Mouse (Mus musculus): Measurements from ENCODE around the gene Rubcn.
"Not testable (repeated sequence)": the region's sequence is repeated elsewhere in the genome, so short reads cannot be mapped to it uniquely, and the experiment has no call there.

Rubcn gene

DNA sequence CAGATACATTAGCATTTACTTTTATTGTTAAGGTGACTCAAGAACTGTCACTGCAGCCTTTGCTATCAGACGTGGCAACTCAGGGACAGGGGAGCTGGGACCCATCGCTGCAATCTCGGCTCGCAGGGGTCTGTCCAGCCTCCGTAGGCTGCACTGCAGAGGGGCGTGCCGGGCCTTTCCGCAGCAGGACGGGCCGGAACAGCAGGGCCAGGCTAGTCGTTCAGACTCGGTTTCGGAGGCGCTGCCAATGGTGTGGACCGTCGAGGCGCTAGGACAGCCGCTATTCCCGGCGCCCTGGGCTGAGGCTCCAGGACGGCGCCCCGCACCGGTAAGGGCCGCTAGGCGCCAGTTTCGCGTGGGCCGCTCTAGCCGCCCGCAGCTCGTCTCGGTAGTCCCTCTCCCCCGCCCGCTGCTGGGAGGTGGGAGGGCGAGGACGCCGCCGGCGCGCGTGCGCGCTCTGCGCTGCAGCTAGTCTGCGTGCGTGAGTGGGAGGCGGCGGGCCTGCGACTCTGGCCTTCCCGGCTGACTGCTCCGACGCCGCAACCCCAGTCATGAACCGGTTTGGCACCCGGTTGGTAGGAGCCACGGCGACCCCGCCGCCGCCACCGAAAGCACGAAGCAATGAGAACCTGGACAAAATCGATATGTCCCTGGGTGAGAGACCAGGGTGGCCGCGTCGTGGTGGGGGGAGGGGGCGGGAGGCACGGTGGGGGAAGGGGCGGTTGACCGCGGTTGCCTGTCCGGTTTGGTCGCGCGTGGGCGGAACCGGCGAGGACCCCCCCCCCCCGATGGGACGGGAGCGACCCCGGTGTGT, at the start of gene Rubcn, which contains the start of gene Fyttd1:
Gene Rubcn, minus strand, starts transcription at position 424 of the 814 bp plus-strand sequence.
Gene Fyttd1, plus strand, starts transcription at position 158 of the 814 bp plus-strand sequence.
- DNase-seq (ENCODE audit: low spot score): peak; percentile 83

DNA sequence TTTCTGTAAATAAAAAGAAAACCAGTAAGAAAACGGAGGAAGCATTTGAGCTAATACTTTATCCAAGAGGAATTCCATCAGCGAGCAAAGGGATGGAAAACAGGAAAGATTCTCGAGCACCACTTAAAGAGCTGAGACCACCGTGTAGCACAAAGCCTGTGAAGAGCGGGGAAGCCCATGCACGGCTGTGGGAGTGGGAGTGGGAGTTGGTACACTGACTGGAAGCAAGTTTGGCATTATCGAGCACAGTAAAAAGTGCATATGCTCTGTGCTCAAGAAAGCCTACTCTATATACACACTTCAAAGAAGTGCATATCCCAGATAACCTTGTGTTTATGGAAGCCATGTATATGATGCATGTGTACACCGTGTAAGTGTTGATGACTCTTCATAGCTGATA, 49.5 kb upstream of the Rubcn start:
- no peak for DNase-seq (ENCODE audit: low spot score)

DNA sequence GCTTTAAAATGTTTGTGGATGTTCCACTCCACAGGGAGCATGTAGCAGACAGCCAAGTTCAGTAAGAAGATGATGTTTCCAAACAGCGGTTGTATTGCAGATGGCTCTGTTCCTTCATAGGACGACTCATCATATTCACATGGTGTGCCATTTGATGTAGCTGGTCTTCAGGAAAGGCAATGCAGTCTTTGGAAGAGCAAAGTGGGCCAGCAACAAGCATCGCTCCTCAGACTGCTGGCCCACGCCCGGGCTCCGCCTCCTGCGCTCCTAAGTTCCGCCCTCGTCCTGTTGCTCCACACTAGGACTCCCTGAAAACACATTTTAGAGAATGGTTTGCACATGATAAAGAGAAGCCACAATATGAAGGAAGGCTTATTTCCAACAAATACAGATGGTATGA, 49.1 kb upstream of the Rubcn start:
- DNase-seq (ENCODE audit: low spot score): not testable (repeated sequence)

DNA sequence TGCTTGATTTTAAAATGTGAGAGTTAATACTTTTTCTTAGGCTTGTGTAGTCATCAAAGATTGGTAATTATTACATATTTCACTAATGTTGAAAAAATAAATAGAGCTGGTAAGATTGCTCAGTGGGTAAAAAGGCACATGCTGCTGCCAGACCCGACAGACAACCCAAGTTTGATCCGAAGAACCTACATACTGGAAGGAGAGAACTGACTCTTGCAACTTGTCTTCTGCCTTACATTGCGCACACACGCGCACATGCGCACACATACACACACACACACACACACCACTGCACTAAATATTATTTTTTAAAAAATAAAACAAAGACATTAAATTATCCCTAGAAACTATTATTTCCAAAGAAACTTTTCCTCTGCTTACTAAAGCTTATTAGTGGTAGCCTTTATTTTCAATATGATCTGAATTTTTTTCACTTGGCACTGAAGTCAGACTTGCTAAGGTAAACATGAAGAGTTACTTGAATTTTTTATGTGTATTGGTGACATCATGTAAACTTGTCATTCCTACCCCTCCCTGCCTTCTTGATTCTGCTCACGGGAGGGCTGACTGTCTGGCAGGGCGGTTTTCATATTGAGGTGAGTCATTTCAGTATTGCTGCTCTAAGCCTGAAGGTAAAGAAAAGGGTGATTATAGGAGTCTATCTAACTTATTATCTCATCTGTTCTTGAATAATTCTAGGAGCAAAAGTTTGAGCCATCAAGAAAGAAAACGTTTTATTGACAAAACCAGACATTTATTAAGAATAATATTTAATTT, 37.9 kb upstream of the Rubcn start:
- no peak for DNase-seq (ENCODE audit: low spot score)

DNA sequence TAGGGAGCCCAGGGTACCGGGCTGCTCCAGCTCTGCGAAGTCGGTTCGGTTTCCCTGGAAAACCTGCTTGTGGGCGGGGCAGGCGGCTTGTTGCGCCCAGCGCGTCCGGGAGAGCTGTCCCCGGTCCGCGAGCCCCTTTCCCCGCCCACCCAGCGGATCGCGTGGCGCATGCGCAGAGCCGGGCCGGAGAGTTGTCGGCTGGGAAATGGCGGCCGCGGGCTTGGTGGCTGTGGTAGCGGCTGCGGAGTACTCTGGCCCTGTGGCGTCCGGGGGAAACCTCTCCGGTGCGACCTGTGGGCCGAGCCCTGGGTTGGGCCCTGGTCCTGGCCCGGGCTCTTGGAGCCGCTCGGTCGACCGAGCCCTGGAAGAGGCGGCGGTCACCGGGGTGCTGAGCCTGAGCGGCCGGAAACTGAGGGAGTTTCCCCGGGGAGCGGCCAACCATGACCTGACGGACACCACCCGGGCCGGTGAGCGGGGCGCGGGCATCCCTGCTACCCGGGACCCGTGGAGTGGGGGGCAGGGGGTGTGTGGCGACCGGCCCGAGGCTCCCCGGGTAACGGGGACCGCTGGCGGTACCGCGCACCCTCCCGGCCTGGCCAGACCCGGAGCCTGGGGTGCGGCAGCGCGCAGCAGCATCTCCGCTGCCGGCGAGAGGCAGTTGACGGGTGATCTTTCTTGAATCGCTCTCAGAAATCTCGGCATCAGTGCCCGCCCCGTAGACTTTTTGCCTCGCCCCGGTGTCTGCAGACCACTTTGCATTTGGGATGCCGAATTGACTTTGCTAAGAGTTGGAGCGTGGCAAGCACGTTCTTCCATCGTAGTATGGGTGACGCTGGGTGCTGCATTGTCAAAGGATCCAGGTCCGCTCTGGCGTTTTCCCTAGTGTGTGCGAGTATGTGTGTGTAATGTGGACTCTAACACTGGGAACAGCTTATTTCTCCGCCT, 36.6 kb upstream of the Rubcn start, which contains the start of gene Lrch3:
Gene Lrch3, plus strand, starts transcription at position 164 of the 945 bp plus-strand sequence.
- peak; percentile 64 for DNase-seq (ENCODE audit: low spot score)

DNA sequence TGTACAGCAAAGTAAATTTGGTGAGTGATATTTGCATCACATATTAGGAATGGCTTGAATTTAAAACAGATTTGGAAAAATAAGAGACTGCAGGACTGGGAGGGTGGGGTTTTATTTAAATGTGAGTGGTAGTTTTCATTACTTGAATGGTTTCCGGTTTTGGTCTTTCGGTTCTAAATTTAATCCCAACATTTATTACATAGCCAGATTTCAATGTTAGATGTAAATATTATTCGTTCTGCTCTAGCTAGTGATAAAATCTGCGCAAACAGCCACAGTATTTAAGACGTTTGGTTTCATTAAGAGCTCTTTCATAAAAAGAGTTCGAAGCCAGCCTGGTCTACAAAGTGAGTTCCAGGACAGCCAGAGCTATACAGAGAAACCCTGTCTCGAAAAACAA, 35.6 kb upstream of the Rubcn start:
- no peak for DNase-seq (ENCODE audit: low spot score)

DNA sequence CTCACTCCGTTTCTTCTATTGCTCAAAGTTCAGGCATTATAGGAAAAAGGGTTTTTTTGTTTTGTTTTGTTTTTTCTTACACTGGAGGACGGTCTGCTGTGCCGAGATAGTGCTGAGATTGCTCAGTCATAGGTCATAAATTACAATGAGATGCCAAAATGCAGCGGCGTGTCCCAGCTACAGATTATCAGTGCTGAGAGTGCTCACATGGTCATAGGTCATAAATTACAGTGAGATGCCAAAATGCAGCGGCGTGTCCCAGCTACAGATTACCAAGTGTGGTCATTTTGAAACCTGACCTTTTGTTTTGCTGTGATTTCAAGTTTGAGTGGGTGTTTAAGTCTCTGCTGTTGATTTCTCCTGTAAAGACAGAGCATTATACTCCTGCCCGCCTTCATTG, 29.2 kb upstream of the Rubcn start:
- no peak for DNase-seq (ENCODE audit: low spot score)

DNA sequence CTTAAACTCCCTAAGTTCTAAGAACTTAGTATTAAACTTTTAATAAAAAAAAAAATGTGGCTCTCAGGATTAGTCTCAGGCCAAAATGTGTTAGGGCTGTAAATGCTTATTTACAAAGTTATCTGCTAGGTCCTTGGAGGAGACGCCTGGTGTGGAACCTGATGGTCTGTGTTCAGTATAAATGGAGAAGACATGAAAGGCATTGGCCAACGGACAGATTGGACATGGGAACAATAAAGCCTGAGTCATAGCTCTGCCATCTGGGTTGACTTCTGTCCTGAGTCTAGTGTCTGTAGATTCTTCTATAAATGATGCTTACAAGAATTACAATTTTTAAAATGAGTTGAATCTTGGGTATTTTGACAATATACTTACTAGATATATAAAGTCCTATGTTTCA, 28.6 kb upstream of the Rubcn start:
- no peak for DNase-seq (ENCODE audit: low spot score)

DNA sequence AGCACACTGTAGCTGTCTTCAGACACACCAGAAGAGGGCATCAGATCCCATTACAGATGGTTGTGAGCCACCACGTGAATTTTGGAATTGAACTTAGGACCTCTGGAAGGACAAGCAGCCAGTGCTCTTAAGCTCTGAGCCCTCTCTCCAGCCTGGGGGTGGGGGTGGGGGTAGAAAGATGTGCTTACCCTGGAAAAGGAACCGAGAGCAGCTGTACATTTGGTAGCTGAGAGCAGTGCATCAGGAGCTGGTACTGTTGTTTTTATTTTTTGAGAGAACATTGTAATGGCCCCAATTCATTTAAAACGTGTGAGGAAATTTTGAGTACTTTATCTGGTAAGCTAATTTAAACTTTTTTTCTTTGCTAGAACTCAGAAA, 24.5 kb upstream of the Rubcn start:
- DNase-seq (ENCODE audit: low spot score): no peak

DNA sequence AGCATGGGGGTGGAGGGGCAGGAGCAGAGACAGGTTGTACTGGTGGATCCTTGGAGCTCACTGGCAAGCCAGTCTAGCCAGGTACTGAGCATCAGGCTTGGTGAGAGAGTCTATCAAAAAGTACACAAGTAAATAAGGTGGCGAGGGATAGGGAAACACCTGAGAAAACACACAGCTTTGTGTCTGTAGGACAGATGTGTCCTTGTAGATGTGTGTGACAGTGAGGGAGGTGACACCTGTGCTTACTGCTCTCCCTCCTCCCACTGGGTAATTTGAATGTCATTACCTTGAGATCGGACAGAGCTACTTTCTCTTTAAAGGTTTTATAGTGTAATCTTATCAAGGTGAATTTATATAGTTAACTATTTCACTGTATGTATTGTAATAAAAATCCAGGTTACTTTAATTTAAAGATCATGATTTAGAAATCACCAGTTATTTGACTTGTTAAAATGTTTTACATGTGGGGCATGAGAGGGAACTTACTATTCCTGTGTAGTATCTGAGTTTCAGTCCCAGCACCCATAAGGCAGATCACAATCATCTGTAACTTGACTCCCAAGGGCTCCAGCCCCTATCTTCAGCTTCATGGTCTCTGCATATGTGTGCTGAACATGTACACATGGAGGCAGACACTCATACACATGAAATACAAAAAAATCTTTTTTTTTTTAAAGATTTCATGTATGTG, 23.9 kb upstream of the Rubcn start:
- DNase-seq (ENCODE audit: low spot score): no peak

DNA sequence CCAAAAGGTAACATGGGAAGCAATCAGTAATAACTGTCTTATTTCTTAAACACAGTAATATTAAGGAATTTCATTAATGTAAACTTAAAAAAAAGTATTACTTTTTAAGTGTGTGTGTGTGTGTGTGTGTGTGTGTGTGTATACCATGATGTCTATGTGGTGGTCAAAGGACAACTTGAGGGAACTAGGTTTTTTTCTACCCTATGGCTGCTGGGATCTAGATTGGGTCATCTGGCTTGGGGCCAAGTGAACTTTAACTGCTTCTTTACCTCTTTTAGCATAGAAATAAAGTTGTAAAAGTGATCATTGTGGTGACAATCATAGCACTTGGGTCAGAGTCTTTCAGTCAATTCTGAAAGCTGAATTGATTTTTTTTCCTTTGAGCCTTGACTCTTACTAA, 18.6 kb upstream of the Rubcn start:
- DNase-seq (ENCODE audit: low spot score): no peak

DNA sequence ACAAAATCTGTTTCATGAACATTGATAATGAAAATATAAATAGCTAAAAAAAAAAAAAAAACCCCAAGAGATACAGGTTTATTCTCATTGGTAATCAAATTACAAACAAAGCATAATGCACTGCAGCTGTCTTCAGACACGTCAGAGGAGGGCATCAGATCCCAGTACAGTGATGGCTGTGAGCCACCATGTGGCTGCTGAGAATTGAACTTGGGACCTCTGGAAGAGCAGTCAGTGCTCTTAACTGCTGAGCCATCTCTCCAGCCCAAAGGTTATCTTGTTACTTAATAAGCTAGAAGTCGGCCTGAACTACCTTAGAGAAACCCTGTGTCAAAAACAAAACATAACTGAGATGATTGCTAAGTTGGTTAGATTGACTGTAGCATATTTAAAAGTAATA, 12.3 kb upstream of the Rubcn start:
- no peak for DNase-seq (ENCODE audit: low spot score)

DNA sequence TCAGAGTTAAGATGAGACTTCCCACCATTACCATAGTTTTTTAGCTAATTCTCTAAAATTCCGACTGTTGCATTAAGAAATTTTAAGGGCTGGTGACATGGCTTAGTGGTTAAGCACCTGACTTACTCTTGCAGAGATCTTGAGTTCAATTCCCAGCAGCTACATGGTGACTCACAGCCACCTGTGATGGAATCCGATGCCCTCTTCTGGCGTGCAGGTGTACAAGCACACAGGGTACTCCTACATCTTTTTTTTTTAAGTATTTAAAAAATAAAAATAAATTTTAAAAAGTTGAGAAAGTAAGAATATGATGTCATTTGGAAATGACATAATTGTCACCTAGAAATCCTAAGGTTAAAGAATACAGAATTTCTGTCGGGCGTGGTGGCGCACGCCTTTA, 10.4 kb upstream of the Rubcn start:
- DNase-seq (ENCODE audit: low spot score): no peak

DNA sequence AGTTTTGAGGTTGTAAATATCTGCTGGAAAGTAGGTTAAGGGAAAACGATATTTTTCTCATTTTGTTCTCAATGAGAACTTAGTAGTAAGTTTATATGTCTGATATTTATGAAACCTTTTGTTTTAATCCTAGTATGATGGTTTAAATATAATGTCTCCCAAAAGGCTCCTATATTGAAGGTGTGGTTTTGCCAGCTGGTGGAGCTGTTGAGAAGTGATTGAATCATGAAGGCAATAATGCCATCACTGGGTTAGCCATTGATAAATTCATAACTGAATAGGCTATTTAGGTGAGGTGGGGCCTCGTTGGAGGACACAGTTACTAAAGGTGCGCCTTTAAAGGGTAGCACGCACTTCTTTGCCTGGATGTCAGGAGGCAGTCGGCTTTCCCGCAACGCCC, 4.0 kb upstream of the Rubcn start:
- DNase-seq (ENCODE audit: low spot score): no peak

DNA sequence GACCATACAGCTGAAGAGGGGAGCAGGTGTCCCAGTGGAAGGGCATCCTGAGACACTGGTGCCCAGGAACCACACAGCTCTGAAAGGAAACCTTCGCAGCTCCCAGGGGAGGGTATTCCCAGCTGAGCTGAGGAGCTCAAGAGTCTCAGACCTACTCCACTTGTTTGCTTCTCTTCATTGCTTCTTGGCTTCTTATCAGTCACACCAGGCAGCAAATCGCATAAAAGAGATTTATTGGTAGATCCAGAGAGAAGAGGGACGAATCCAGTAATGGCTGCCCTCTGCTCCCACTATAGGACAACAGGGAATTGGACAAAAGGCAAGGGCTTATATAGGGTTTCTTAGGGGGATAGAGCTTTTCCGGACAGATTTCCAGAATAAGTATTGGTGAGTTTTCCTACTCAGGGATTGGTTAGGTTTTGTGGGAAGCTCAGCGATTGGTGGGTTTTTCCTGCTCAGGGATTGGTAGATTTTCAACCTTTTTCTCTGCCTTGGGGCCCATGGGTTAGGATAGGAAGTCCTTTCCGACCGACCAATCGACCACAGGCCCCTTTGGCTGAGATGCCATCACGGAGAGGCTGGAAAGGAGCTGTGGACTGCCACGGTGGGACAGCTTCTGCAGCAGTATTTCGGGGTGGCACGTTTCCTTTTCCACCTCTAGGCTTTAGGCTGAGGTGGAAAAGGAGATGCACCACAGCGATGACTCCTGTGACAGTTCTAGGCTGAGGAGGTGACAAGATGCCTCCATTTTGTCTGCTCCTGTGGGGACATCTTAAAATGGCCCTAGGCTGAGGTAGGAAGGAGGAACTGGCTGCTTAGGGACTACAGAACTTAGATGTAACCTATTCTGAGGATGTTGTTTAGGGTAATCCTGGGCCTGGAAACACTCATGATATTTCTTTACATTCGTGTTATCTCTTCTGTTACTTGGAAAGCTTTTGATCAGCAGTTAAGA, 1.7 kb upstream of the Rubcn start:
- no peak for DNase-seq (ENCODE audit: low spot score)

DNA sequence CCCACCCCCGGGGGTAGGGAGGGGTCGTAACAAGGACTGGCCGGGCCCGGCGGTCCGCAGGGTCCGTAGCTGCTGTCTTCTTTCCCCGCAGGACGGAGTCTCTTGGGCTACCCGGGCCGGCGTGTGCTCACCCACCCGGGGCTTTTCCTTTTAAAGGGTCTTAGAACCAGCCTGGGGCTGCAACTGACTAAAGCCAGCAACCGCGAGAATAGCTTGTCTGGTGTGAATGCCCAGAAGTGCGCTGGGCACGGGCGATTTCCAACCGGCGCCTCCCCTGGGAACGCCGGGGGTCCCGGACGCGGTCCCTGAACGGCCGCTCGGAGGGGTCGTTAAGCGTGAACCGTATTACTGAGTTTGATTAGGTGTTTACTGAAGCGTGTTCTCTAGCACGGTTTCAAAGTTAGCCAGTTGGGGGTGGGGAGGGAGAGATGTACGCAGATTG, 612 bp upstream of the Rubcn start:
- no peak for DNase-seq (ENCODE audit: low spot score)

DNA sequence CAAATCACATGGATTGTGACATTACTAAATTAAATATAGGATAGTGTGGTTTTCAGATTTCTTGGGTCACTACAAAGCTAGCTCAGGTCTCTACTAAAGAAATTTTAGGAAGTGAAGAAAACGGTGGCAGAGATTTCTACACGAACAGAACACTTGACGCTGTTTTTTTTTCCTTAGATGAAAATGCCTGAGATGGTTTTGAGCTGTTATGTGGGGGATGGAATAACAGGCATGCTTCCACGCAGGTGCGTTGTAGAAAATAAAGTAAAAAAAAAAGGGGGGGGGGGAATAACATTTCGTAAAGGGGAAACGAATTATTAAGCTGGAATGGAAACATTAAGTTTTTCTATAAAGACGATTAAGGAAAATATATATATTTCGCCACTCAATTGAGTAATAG, 735 bp downstream of the Rubcn start:
- DNase-seq (ENCODE audit: low spot score): no peak

DNA sequence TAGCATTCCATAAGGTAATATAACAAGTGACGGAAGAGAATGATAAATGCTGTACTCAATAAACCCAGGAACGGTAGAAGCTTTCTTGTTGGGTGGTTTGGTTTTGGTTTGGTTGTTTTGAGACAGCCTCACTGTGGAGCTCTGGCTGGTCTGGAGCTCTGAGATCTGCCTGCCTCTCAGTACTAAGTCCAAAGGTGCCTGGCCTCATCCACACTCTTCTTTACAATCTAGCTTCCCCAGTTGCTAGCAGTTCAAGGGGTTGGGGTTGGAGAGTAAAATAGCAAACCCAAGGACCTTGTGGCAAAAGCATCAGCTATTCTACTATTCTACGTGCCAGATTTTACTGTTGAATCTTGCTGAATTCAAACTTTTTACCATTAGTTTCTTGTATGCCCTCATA, 1.7 kb downstream of the Rubcn start:
- no peak for DNase-seq (ENCODE audit: low spot score)

DNA sequence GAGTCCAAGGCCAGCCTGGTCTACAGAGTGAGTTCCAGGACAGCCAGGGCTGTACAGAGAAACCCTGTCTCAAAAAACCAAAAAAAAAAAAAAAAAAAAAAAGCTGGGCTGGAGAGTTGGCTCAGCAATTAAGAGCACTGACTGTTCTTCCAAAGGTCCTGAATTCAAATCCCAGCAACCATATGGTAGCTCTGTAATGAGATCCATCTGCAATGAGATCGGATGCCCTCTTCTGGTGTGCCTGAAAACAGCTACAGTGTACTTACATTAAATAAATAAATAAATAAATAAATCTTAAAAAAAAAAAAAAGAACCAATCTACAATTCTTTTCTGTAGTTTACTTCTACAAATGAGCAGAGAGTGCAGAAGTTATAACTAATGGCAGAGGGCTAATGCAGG, 2.3 kb downstream of the Rubcn start:
- DNase-seq (ENCODE audit: low spot score): not testable (repeated sequence)

DNA sequence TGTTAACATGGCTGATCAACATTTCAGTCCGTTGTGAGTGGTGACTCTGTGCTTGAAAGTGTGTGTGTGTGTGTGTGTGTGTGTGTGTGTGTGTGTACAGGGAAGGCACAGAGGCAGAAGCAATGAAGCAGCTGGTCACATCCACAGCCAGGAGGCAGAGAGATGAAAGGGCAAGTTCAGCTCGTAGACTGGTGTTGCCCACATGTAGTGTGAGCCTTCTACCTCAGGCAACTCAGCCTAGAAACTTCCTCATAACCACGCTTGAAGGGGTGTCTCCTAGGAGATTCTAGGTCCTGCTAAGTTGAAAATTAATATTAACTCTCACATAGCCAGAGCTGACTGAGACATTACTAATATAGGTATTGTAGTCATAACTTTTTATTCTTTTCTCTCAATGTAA, 4.2 kb downstream of the Rubcn start:
- no peak for DNase-seq (ENCODE audit: low spot score)

All from layer of hippocampus, adult 9-10 months (tissue).